Mouse (Mus musculus) intestine, embryonic 14.5 days (tissue): ENCODE measurements around the gene Tbc1d1. TPM values are rescaled to one million over a fixed set of nuclear protein-coding genes. Genes with fewer than 3 reads are reported as not detected.
A peak's percentile ranks its signal among the peaks of the same experiment; 100 is the strongest.

Experiments used
- ATAC-seq: fragments of 200-750 bp; cut with Nextera tagmentation; replicated peaks from 2 replicates; pipeline ENCODE4 v1.8.0; 2017; ENCODE audit warnings: low read depth, moderate number of reproducible peaks, moderate TSS enrichment, moderate library complexity; ENCODE audit not compliant: low FRiP score, low TSS enrichment
- DNase-seq: peaks from one replicate; pipeline ENCODE4 v3.0.0-alpha.2; 2018; ENCODE audit warnings: low spot score
- H3K27ac ChIP-seq: fragments of 300-500 bp; sonication (generic); 2 replicates; pipeline ENCODE4 v1.5.1; 2014; ENCODE audit warnings: low read depth, mild to moderate bottlenecking, control low read depth
- H3K27me3 ChIP-seq: fragments of 300-500 bp; sonication (generic); replicated peaks from 2 replicates; pipeline ENCODE4 v1.6.1; 2014; ENCODE audit warnings: low read length, control low read depth; ENCODE audit not compliant: control insufficient read depth, insufficient read depth
- H3K36me3 ChIP-seq: fragments of 300-500 bp; sonication (generic); 2 replicates; pipeline ENCODE4 v1.6.1; 2014; ENCODE audit warnings: low read length, control low read depth; ENCODE audit not compliant: control insufficient read depth, insufficient read depth
- H3K4me1 ChIP-seq: fragments of 300-500 bp; sonication (generic); replicated peaks from 2 replicates; pipeline ENCODE4 v1.6.1; 2014; ENCODE audit warnings: low read length, control low read depth, mixed read lengths; ENCODE audit not compliant: control insufficient read depth, insufficient read depth
- H3K4me2 ChIP-seq: fragments of 300-500 bp; sonication (generic); 2 replicates; pipeline ENCODE4 v1.6.1; 2014; ENCODE audit warnings: low read length
- H3K4me3 ChIP-seq: fragments of 300-500 bp; sonication (generic); 2 replicates; pipeline ENCODE4 v1.5.1; 2014; ENCODE audit warnings: low read depth, low read length, control low read depth, mixed read lengths
- H3K9ac ChIP-seq: fragments of 300-500 bp; sonication (generic); 2 replicates; pipeline ENCODE4 v1.6.1; 2014; ENCODE audit warnings: mild to moderate bottlenecking, low read length
- H3K9me3 ChIP-seq: fragments of 300-500 bp; sonication (generic); 2 replicates; pipeline ENCODE4 v1.6.1; 2016; ENCODE audit warnings: low read length, control low read depth; ENCODE audit not compliant: control insufficient read depth
- WGBS: fragments of 180-500 bp; shearing (Covaris S2); extraction: QIAGEN DNeasy Blood & Tissue Kit; methylation state at CpG from one replicate; pipeline ENCODE4 v1.1.7; 2014; 5-methylcytosine and 5-hydroxymethylcytosine counted together
- polyA plus RNA-seq: library from polyadenylated mRNA; unstranded; fragments of >200 nt; fragmentation: Nextera tagmentation; extraction: Ambion mirVana; gene quantifications from 2 replicates; pipeline ENCODE4 v1.2.1, GENCODE M21; 2014

Gene Tbc1d1
- polyA plus RNA-seq, 1 experiment from 2014 or later: 41.3 TPM

DNA sequence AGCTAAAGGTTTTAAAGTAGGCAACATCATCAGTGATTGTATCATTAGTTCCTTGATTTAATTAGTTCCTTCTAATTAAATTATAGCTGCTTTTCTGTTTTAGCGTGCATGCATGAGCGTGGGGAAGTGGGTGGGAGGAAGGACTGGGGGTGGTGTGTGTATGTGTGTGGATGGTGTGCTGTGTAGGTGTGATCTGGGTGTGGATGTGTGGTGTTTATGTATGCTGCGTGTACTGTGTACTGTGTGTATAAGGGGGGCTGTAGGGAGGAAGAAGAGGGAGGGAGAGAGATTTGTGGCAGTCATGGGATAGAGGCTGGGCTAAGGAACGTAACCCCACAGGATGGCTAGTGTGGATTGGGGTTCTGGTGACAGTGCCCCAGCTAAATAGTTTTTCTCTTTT lies 129.2 kb downstream of the Tbc1d1 start:
- no peak overlapping the region for H3K4me3 ChIP-seq
- no peak overlapping the region for H3K4me2 ChIP-seq
- ATAC-seq (no peak), DNase-seq (no peak)
- H3K9ac ChIP-seq: no peak overlapping the region
- H3K9me3 ChIP-seq: no peaks in the 10 kb centered on the region
- peaks cover 10% of the 10 kb centered on the region for H3K4me1 ChIP-seq
- H3K27ac ChIP-seq: no peak overlapping the region
- no peaks in the 10 kb centered on the region for H3K27me3 ChIP-seq
- H3K36me3 ChIP-seq: peaks cover 64% of the 10 kb centered on the region
- 84% methylated on average over 4 of the region's 4 CpGs for WGBS

DNA sequence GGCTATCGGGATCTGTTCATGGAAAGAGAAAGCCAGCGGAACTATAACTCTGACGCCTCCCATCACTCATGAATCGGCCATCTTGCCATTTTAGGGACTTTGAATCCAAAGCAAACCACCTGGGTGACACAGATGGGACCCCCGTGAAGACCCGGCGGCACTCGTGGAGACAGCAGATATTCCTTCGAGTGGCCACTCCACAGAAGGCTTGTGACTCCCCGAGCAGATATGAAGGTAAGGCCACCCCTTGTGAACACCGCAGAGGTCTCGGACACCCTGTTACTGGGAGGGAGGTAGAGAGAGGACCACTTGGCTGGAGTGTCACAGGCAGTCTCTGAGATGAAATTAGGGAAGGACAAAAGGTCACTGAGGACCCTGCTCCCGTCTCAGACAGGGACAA lies 129.7 kb downstream of the Tbc1d1 start:
- no peaks in the 10 kb centered on the region for H3K27me3 ChIP-seq
- DNase-seq (no peak), ATAC-seq (no peak)
- H3K4me3 ChIP-seq: no peak overlapping the region
- 95% methylated on average over 13 of the region's 13 CpGs for WGBS
- no peaks in the 10 kb centered on the region for H3K9me3 ChIP-seq
- peaks cover 9% of the 10 kb centered on the region for H3K4me1 ChIP-seq
- peaks cover 60% of the 10 kb centered on the region for H3K36me3 ChIP-seq
- H3K9ac ChIP-seq: no peak overlapping the region
- H3K27ac ChIP-seq: no peak overlapping the region
- H3K4me2 ChIP-seq: no peak overlapping the region

DNA sequence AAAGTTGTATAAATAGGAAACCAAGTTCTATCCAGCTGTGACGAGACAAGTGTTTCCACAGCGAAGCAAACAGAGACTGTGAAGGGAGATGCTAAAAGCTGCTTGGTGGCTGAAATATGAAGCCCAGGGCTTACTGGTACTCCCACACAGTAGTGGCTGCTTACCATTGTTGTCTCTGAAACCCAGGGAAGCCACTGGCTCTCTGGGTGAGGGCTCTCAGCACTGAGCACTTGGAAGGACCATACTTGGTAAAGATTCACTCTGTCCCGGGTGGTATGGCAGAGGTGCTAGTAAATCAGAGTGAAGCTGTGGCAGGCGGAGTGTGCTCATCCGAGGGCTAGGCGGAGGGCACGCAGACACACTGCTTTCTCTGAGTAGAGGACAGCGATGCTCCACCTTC lies 131.2 kb downstream of the Tbc1d1 start:
- H3K9ac ChIP-seq: no peak overlapping the region
- H3K27ac ChIP-seq: 0 out of 2 replicates have a peak overlapping the region, but pooled peaks have one; percentile 22
- H3K27me3 ChIP-seq: no peaks in the 10 kb centered on the region
- H3K4me1 ChIP-seq: peaks cover 9% of the 10 kb centered on the region
- H3K9me3 ChIP-seq: no peaks in the 10 kb centered on the region
- H3K4me2 ChIP-seq: no peak overlapping the region
- DNase-seq (no peak), ATAC-seq (no peak)
- H3K36me3 ChIP-seq: peaks cover 48% of the 10 kb centered on the region
- 76% methylated on average over 8 of the region's 8 CpGs for WGBS
- no peak overlapping the region for H3K4me3 ChIP-seq

DNA sequence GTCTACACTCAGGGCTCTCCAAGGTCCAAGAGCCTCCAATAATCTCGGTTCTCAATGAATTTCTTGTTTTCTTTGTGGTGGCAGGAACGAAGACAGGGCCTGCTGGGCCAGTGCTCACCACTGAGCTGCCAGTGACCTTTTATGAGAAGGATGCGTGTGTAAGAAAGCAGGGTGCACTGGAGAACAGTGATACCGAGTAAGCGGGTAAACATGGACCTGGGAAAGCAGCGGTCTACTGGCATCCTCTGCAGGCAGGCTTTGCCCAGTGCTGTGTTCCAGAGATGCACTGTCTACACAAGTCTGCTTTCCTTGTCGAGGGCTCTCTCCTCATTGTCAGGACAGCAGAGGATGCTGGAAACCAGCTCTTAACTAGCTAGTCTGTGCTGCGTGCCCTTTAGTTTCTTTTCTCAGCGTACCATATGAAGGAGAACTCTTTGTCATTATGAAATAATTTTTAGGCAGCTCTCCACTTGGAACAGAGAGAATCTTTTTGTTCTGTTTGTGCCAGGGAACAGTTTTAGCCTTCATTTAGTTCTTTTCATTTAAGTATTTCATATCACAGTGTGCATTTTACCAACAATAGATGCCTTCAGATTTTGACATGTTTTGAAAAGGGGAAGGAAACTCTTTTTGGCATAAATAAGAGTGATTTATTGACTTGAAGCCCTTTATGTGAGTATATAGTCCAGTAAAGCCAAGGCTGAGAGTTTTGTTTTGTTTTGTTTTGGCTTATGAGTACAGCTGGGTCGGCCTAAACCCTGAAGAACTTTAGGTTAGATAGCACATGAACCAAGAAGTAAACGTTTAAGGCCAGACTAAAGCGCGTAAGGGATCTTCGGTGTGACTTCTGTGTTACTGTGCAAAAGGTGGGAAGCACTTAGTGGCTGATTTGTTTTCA lies 132.2 kb downstream of the Tbc1d1 start:
- Histone ChIP-seq H3K36me3 (peaks cover 39% of the 10 kb centered on the region), H3K27ac (no peak overlapping the region), H3K4me3 (no peak overlapping the region), H3K9me3 (no peaks in the 10 kb centered on the region), H3K4me2 (no peak overlapping the region), H3K9ac (no peak overlapping the region), H3K4me1 (peaks cover 9% of the 10 kb centered on the region), H3K27me3 (no peaks in the 10 kb centered on the region)
- DNase-seq (no peak), ATAC-seq (no peak)
- WGBS: 81% methylated on average over 14 of the region's 14 CpGs

DNA sequence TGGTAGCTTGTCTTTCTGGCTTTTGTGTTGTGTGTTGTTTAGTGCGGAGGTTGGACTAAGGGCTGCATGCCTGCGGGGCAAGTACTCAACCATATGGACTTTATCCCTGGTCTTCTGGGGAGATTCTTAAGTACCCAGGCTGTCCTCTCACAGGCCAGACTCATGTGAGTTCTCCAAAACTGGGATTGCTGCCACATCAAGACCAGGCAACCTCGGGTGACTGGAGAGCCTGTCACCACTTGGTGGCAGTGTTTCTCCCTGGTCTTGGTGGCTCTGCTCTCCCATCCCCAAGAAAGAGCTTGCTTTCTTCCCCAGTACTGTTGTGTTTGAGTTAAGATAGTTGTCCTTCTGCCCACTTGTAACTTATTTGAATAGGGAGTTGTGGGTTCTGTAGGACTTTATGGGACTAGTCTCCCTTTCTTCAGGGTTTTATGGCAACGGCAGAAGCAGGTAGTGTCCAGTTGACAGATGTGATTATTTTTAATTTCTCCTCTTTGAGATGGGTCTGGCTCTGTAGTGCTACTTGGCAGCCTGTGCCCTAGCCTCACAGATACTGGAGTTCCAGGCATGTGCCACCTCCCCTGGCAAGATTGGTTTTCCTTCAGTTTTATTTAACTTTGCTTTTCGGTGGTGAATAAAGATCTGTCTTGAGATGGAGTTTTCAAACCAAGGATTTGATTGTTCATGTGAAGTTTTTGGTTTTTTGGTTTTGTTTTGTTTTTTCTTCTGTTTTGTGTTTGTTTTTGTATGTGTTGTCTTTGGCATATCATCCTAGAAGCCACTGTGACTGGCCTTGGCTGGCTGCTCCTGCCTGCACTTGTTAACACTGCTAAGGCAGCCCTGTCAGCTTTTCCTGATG lies 133.3 kb downstream of the Tbc1d1 start:
- Histone ChIP-seq H3K27ac (peak overlapping the region; percentile 20; the same call in 1 of the 2 replicates), H3K4me1 (peaks cover 9% of the 10 kb centered on the region), H3K36me3 (peaks cover 39% of the 10 kb centered on the region), H3K9ac (no peak overlapping the region), H3K9me3 (no peaks in the 10 kb centered on the region), H3K4me3 (no peak overlapping the region), H3K27me3 (no peaks in the 10 kb centered on the region), H3K4me2 (no peak overlapping the region)
- 48% methylated on average over 5 of the region's 5 CpGs for WGBS
- peak; percentile 81 for DNase-seq
- peak; percentile 62 for ATAC-seq

DNA sequence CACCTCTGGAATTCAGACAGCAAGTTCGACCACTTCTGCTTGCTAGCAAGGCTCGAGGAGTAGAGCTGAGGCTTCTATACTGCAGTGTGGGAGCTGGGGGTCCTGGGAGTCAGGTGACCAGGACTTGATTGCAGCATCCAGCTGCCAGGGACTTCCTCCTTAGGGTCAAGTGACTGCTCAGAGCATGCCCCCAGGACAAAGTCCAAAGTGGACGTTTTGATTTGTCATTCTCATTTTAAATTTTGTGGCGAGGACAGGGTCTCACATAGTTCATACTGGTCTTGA lies 133.9 kb downstream of the Tbc1d1 start:
- Histone ChIP-seq H3K9ac (no peak overlapping the region), H3K27ac (no peak overlapping the region)
- DNase-seq: no peak

DNA sequence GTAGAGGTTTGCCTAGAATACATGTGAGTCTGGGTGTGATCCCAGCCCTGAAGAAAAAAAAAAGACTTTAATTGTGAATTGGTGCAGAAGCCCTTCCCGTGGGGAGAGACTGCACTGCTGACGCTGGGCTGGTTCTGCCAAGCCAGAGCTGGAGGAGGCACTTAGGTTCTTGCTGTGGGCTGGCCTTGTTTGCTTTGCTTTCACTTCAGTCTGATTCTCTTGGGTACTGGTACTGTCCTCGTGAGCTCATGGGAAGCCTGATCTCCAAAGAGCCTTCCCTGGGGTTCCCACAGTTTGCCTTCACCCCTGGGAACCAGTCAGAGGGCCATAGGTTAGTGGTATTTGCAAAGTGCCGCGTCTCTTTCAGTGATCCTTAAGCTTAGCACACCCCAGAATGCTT lies 135.6 kb downstream of the Tbc1d1 start:
- no peak for DNase-seq
- Histone ChIP-seq H3K27me3 (no peaks in the 10 kb centered on the region), H3K9ac (no peak overlapping the region), H3K4me3 (no peak overlapping the region), H3K4me2 (no peak overlapping the region), H3K27ac (no peak overlapping the region), H3K9me3 (no peaks in the 10 kb centered on the region), H3K36me3 (peaks cover 26% of the 10 kb centered on the region), H3K4me1 (peaks cover 9% of the 10 kb centered on the region)
- no peak for ATAC-seq
- 77% methylated on average over 5 of the region's 5 CpGs for WGBS

More for the DNA sequence above, 133.9 kb downstream of the Tbc1d1 start:
- H3K9me3 ChIP-seq: no peaks in the 10 kb centered on the region
- H3K4me1 ChIP-seq: peaks cover 9% of the 10 kb centered on the region
- H3K27me3 ChIP-seq: no peaks in the 10 kb centered on the region
- no peak for ATAC-seq
- no peak overlapping the region for H3K4me3 ChIP-seq
- no peak overlapping the region for H3K4me2 ChIP-seq
- H3K36me3 ChIP-seq: peaks cover 38% of the 10 kb centered on the region
- 52% methylated on average over 4 of the region's 4 CpGs for WGBS

DNA sequence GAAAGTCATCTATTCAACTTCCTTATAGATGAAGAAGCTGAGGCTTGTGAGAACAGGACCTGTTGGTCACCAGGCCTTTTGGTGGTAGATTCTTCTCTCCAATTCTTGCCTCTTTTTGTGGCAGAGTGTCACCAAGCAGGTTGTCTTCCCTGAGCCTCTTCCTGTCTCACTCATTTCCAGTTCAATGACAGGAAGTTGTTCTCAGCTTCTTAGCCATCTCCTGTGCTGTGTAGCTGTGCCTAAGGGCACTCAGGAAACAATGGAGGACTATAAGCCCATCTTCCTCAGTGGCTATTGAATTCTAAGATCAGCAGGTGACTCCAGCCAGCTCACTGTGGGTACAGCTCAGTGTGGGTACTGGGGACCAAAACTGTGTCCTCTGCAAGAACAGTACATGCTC lies 139.5 kb downstream of the Tbc1d1 start:
- no peak for DNase-seq
- peaks cover 18% of the 10 kb centered on the region for H3K36me3 ChIP-seq
- H3K9ac ChIP-seq: no peak overlapping the region
- no peaks in the 10 kb centered on the region for H3K9me3 ChIP-seq
- no peak overlapping the region for H3K4me2 ChIP-seq
- H3K4me1 ChIP-seq: peaks cover 9% of the 10 kb centered on the region
- no peak overlapping the region for H3K4me3 ChIP-seq
- H3K27ac ChIP-seq: no peak overlapping the region
- H3K27me3 ChIP-seq: no peaks in the 10 kb centered on the region
- no peak for ATAC-seq
